Mouse (Mus musculus) C2C12 (cell line): Measurements from ENCODE around the gene Ccl17. TPM values are rescaled to one million over a fixed set of nuclear protein-coding genes. Genes with fewer than 3 reads are reported as not detected.

Experiments used
- H3K27me3 ChIP-seq: one replicate; pipeline ENCODE4 v1.6.1; 2011; ENCODE audit not compliant: control insufficient read depth, insufficient read depth, insufficient read length
- H3K36me3 ChIP-seq: one replicate; pipeline ENCODE4 v1.6.1; 2011; ENCODE audit not compliant: control insufficient read depth, insufficient read depth
- H3K4me3 ChIP-seq: one replicate; pipeline ENCODE4 v1.5.1; 2011; ENCODE audit warnings: mild to moderate bottlenecking, control low read depth; ENCODE audit not compliant: poor library complexity, insufficient read depth, severe bottlenecking
- H3K79me2 ChIP-seq: one replicate; pipeline ENCODE4 v1.6.1; 2011; ENCODE audit not compliant: control insufficient read depth, insufficient read depth
- H3K79me3 ChIP-seq: one replicate; pipeline ENCODE4 v1.6.1; 2011; ENCODE audit warnings: low read depth, control low read depth
- H3ac ChIP-seq: one replicate; pipeline ENCODE3; 2011; ENCODE audit warnings: low read depth; ENCODE audit not compliant: control insufficient read depth, insufficient read length
- CEBPB ChIP-seq: IDR thresholded peaks from one replicate; pipeline ENCODE4 v1.6.1; 2011; ENCODE audit warnings: low read depth, mild to moderate bottlenecking, control low read depth, moderate library complexity
- CTCF ChIP-seq: IDR thresholded peaks from one replicate; pipeline ENCODE4 v1.5.1; 2011; ENCODE audit not compliant: control insufficient read depth, insufficient read depth, insufficient read length
- FOSL1 ChIP-seq: IDR thresholded peaks from one replicate; pipeline ENCODE4 v1.8.0; 2011; ENCODE audit warnings: mild to moderate bottlenecking, low read length; ENCODE audit not compliant: poor library complexity, insufficient read depth, severe bottlenecking
- MAX ChIP-seq: IDR thresholded peaks from one replicate; pipeline ENCODE4 v1.6.1; 2011; ENCODE audit warnings: mild to moderate bottlenecking, control low read depth
- MYOD1 ChIP-seq: IDR thresholded peaks from one replicate; pipeline ENCODE4 v1.6.1; 2011; ENCODE audit warnings: low read depth; ENCODE audit not compliant: control insufficient read depth, insufficient read length
- MYOG ChIP-seq: IDR thresholded peaks from one replicate; pipeline ENCODE4 v1.6.1; 2011; ENCODE audit not compliant: control insufficient read depth, insufficient read length; ENCODE audit errors: extremely low read depth
- USF1 ChIP-seq: IDR thresholded peaks from one replicate; pipeline ENCODE4 v1.6.1; 2011; ENCODE audit warnings: low read depth, mild to moderate bottlenecking, control low read depth, moderate library complexity
- polyA plus RNA-seq: library from polyadenylated mRNA; unstranded; fragments of >200 nt; fragmentation: generic; extraction: Trizol; gene quantifications from one replicate; pipeline ENCODE4 v1.2.1, GENCODE M21; 2012; ENCODE audit warnings: missing spikeins

The Ccl17 gene
- polyA plus RNA-seq, 1 experiment, result 0.55 TPM

DNA sequence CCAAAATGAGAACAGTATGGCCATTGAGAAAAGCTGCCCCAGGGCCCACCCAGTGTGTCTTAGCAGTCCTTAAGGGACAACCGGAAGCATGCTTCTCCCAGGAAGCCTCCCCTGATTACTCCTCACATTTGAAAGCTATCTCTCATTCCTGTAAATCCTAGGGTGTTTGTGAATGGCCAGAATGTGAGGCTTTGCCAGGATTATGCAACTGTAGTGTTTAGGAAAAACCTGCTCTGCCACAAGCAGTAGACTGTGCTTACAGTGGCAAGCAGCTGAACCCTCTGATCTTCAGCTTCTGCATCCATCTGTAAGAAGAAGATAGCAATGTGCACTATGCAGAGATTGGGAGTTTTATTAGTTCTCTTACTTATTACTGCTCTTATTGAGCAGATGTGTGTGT, 35.7 kb upstream of the Ccl17 start:
- peaks cover 2% of the 10 kb centered on the region for H3K36me3 ChIP-seq
- H3ac ChIP-seq, result no peak overlapping the region
- no peak overlapping the region for H3K4me3 ChIP-seq
- no peaks in the 10 kb centered on the region for H3K27me3 ChIP-seq
- peaks cover 5% of the 10 kb centered on the region for H3K79me3 ChIP-seq
- TF ChIP-seq FOSL1 (no peak), CEBPB (no peak), USF1 (no peak), MAX (no peak), MYOD1 (no peak), CTCF (no peak), MYOG (no peak)
- H3K79me2 ChIP-seq, result peaks cover 40% of the 10 kb centered on the region

DNA sequence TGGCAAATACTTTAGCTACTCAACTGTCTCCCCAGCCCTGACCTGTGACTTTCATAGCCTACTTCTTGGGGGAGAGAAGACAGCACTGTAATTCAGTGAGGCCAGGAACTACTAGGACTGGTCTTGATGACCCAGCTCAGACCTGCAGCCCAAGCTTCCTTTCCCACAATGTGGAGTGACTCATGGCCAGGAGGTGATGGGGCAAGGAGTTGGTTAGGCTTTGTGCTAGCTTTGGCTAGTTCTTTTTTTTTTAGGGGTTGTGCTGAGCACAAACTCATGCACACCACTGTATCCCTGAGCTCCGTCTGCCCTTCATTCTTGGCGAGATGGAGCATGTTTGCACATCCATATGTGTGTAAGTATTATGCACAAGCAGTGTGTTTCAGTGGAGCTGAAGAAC, 33.9 kb upstream of the Ccl17 start:
- H3K36me3 ChIP-seq, result peaks cover 9% of the 10 kb centered on the region
- peaks cover 40% of the 10 kb centered on the region for H3K79me2 ChIP-seq
- no peak overlapping the region for H3K4me3 ChIP-seq
- no peak overlapping the region for H3ac ChIP-seq
- no peaks in the 10 kb centered on the region for H3K27me3 ChIP-seq
- TF ChIP-seq CEBPB, result no peak
- no peak for TF ChIP-seq MAX
- no peak for TF ChIP-seq MYOG
- no peak for TF ChIP-seq CTCF
- no peak for TF ChIP-seq FOSL1
- no peak for TF ChIP-seq MYOD1
- TF ChIP-seq USF1, result no peak
- H3K79me3 ChIP-seq, result peaks cover 5% of the 10 kb centered on the region

DNA sequence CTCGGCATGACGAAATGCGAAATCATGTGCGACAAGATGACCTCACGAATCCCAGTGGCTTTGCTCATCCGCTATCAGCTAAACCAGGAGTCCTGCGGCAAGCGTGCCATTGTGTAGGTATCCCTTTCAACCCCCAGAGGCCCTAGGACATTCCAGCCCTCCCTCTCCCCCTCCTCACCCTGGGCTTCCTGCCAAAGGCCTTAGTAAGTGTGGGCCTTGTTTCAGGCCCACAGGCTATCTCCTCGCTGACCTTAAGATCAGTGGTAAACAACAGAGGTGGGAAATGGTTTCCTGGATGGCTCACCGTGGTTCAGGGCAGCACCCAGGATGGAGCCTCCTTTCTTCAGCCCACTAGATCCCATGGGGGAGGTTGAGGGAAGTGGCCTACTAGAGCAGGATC, 32.2 kb upstream of the Ccl17 start:
- TF ChIP-seq MAX, result no peak
- TF ChIP-seq CEBPB, result no peak
- TF ChIP-seq MYOD1, result no peak
- no peak for TF ChIP-seq FOSL1
- TF ChIP-seq USF1, result no peak
- no peak for TF ChIP-seq CTCF
- TF ChIP-seq MYOG, result no peak
- no peaks in the 10 kb centered on the region for H3K27me3 ChIP-seq
- no peak overlapping the region for H3K4me3 ChIP-seq
- peaks cover 30% of the 10 kb centered on the region for H3K79me2 ChIP-seq
- H3K36me3 ChIP-seq, result peaks cover 9% of the 10 kb centered on the region
- H3ac ChIP-seq, result no peak overlapping the region
- H3K79me3 ChIP-seq, result peaks cover 5% of the 10 kb centered on the region

DNA sequence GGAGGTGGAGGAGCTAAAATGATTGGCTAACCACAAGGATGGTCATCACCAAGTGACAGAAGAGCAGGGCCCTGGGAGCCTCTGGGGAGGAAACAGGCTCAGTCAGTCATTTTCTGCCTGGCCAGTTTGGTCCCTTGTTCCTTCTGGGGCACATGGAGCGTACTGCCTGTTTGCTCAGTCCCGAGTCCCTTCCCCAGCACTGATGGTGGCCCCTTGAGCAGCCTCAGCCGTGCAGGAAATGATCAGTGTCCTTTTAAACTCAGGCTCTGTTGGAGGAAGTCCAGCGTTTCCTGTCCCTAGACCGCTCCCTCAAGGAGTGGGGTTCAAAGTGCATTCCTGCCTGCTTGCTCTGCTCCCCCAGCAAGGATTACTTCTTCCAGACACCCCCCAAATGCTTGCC, 31.8 kb upstream of the Ccl17 start:
- H3K36me3 ChIP-seq, result peaks cover 9% of the 10 kb centered on the region
- no peak overlapping the region for H3ac ChIP-seq
- H3K27me3 ChIP-seq, result no peaks in the 10 kb centered on the region
- peaks cover 5% of the 10 kb centered on the region for H3K79me3 ChIP-seq
- no peak overlapping the region for H3K4me3 ChIP-seq
- peaks cover 26% of the 10 kb centered on the region for H3K79me2 ChIP-seq
- TF ChIP-seq CEBPB (no peak), MYOD1 (no peak), FOSL1 (no peak), CTCF (no peak), USF1 (no peak), MYOG (no peak), MAX (no peak)

DNA sequence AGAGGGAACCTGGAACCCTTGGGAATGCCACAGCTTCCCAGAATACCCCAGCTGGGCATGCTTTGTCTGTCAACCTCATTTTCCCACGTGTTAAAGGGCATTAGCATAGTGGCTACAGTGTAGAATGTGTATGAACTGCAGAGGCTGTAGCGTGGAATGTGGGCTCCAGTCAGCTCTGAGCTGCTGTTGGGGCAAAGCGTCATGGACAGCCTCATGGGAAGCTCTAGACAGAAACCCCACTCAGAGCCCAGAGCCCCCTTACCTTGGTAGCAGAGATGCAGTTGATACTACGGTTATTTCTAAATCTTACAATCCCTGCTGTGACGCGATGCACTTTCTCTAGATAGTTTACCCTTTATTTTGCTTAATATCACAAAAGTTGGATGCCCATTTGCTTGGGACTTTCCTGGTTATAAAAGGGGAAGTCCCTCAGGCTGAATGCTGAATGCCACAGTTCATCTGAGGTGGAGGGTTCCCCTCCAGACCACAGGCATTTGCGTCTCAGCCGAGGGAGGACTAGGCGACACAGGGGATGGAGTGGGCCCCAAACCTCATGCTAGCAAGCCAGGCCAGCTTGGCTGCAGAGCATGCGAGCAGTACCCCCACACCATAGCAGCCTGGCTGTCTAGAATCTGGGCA, 31.2 kb upstream of the Ccl17 start:
- TF ChIP-seq CTCF (no peak), USF1 (no peak), MYOD1 (no peak), MAX (no peak), CEBPB (no peak), MYOG (no peak), FOSL1 (no peak)
- Histone ChIP-seq H3K27me3 (no peaks in the 10 kb centered on the region), H3ac (no peak overlapping the region)

More for the DNA sequence above, 31.2 kb upstream of the Ccl17 start:
- Histone ChIP-seq H3K36me3 (peaks cover 9% of the 10 kb centered on the region), H3K4me3 (no peak overlapping the region), H3K79me2 (peaks cover 21% of the 10 kb centered on the region), H3K79me3 (peaks cover 4% of the 10 kb centered on the region)
